Mouse (Mus musculus) frontal cortex, postnatal 25 days (tissue): ENCODE results near the gene Sectm1b.
A peak's percentile ranks its signal among the peaks of the same experiment; 100 is the strongest.

Experiments used
- DNase-seq, 2 experiments: peaks; one replicate each; pipeline ENCODE4 v3.0.0; 2022; ENCODE audit warnings: low spot score in 2 of 2

Gene Sectm1b

GRCm38 (mm10) chr11:121027259-121027658 is 36.1 kb downstream of the Sectm1b start:
- DNase-seq = no peak

- DNase-seq = no peak
These were observed 39.2 kb downstream of the Sectm1b start for GRCm38 (mm10) chr11:121024163-121024562.

- DNase-seq = no peak
These were observed 43.9 kb downstream of the Sectm1b start for GRCm38 (mm10) chr11:121019501-121019900.

- peak; percentile 35 to 37 for DNase-seq
These were observed 45.7 kb downstream of the Sectm1b start for GRCm38 (mm10) chr11:121017703-121018102.

- no peak for DNase-seq
These were observed 47.9 kb downstream of the Sectm1b start for GRCm38 (mm10) chr11:121015472-121015871.

- peak; percentile 13 to 28 for DNase-seq
These were observed 48.5 kb downstream of the Sectm1b start for GRCm38 (mm10) chr11:121014896-121015300.

GRCm38 (mm10) chr11:121013656-121014055 is 49.7 kb downstream of the Sectm1b start:
- no peak for DNase-seq

GRCm38 (mm10) chr11:121010044-121010755 is 53.2 kb downstream of the Sectm1b start:
- DNase-seq = no peak

- no peak for DNase-seq
These were observed 57.2 kb downstream of the Sectm1b start for GRCm38 (mm10) chr11:121006184-121006583.

GRCm38 (mm10) chr11:121004281-121004680 is 59.1 kb downstream of the Sectm1b start:
- DNase-seq = no peak
